Mouse (Mus musculus) lung, postnatal 10 days (tissue): ENCODE measurements around the gene Mast4.

Experiments used
- DNase-seq: peaks from one replicate; pipeline ENCODE4 v3.0.0; 2021

Gene Mast4

DNA sequence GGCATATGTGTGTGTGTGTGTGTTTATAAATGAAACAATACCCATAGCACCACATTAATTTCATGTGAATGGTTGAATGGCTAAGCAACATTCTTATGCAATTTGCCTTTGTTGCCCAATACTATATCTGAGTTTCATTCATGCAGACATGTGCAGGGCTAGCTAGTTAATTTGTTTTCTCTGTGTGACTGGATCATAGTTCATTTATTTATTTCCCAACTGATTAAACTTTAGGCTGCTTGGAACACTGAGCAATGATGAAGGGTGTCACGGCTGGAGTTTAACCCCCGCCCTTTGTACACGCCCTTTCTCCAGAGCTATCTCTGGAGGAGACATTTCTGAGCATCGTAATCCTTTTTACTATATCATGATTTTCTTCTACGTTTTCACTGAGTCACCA, 481.4 kb downstream of the Mast4 start:
- DNase-seq: no peak

GRCm38 (mm10) chr13:102851253-102851652, 483.0 kb downstream of the Mast4 start:
- no peak for DNase-seq

- DNase-seq: no peak
Observed at GRCm38 (mm10) chr13:102850594-102850993, 483.7 kb downstream of the Mast4 start.

GRCm38 (mm10) chr13:102849068-102849467, 485.2 kb downstream of the Mast4 start:
- no peak for DNase-seq

DNA sequence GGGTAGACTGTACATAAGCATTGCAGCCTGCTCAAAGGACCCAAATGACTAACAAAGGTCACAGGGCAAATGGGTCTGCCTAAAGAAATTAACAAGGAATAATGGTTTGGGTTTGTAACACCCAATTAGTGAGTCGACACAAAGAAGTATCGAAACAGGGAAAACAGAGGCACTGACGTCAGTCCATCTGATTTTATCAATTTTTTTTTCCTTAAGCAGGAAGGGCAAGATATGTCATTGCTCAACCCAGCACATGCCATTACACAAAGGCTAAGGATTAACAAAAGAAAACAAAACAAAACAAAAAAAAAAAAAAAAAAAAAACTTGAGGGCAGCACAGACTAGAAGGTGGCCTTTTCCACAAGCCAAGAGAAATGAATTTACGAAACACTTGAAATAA, 487.8 kb downstream of the Mast4 start:
- DNase-seq: no peak

DNA sequence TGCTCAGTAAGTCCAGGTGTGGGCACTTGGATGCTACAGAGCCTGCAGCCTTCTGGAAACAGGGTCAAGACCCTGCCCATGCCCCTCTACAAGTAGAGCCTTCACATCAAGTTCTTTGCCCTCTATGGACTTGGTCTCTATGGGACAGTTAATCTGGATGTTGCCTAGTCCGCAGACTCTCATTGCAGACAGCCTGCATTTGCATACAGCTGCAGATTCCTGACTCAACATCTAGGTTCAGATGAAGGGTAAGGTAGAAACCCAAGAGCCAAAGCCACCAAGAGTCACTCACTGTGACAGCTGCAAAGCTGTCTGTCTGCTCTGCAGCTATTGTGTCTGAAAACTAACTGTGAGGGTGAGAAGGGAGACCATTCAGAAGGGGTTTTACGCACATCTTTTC, 491.6 kb downstream of the Mast4 start:
- DNase-seq: no peak

- peak; percentile 38 for DNase-seq
Observed at GRCm38 (mm10) chr13:102842237-102842636, 492.1 kb downstream of the Mast4 start.

DNA sequence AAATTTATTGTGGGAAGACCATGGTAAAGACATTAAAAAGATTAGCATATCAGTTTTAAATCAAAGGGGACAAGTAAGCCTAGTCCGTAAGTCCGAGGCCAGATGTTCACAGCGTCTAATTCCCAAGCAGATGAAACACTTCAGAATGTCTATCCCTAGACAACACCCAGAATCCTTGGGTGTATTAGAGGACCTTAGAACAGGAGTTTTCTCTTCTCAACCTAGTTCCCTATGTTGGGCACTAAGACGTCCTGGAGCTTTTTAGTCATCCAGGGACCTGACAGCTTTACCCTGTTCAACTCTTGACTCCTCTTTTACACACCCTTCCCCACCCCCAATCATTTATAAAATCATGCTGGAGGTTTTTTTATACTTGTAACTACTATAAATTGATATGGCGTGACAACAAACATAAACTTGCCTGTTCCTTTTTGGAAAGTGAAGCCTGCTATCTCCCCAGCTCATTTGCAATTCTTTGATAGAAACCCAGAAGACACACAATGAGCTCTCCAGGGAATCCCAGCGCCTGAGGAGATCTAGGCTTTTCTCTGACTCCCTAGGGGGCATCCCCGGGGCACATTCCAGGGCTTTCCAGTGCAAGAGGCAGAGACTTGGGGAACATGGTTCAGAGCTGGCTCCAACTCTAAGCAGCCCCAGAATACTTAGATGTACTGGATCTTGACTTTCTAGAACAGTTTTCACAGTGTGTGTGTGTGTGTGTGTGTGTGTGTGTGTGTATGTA, 494.4 kb downstream of the Mast4 start:
- DNase-seq: peak; percentile 27

DNA sequence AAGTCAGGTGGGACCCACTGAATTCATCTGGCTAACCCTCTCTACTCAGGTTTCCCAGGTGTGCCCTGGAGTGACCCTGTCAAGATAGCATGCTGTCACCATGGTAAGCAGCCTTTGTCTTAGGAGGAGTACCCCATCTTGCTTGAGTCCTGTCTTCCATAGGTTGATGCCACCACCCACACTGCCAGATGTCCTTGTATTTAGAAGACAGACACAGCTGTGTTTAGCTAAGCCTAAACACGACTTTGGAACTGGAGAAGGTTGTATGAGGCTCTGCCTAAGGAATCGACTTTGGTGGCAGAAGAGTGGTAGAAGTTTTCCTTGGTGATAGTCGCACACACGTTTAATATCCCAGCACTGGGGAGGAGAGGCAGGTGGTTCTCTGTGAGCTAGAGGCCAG, 496.9 kb downstream of the Mast4 start:
- DNase-seq: no peak

DNA sequence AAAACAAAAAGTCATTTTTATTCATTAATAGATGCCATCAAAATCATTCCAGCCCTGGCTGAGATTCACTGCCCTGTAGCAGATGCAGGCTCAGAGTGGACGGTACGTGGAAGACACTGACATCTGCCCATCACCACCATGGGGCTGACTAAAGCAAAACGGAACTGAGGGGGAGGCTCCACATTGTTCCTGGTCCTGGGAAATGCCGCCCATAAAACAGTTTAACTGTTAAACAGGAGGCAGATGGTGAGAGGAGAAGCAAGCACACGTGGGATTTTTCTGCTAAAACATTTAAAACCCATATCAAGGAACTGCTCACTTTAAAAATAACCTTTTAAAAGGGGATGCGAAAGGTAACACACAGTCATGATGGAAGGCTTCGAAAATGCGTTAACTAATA, 499.0 kb downstream of the Mast4 start:
- no peak for DNase-seq

GRCm38 (mm10) chr13:102818287-102818686, 516.0 kb downstream of the Mast4 start:
- no peak for DNase-seq

GRCm38 (mm10) chr13:102816689-102817088, 517.6 kb downstream of the Mast4 start:
- DNase-seq: no peak

DNA sequence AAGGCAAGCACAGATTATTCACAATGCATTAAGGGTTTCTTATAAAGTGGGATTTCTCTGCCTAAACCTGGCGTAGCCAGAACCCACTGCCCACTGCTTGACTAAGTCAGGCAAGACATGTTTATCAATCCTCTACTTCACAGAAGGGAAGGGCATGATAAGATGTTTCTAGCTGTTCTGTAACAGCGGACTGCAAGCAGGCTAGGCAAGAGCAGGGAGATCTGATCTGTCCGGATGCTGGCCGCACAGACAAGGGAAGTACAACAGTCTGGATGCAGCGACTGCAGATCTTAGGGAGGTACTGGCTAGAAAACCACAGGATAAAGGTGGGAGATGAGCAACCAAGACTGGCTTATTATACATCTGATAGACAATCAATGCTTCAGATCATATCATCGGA, 519.1 kb downstream of the Mast4 start:
- DNase-seq: no peak

DNA sequence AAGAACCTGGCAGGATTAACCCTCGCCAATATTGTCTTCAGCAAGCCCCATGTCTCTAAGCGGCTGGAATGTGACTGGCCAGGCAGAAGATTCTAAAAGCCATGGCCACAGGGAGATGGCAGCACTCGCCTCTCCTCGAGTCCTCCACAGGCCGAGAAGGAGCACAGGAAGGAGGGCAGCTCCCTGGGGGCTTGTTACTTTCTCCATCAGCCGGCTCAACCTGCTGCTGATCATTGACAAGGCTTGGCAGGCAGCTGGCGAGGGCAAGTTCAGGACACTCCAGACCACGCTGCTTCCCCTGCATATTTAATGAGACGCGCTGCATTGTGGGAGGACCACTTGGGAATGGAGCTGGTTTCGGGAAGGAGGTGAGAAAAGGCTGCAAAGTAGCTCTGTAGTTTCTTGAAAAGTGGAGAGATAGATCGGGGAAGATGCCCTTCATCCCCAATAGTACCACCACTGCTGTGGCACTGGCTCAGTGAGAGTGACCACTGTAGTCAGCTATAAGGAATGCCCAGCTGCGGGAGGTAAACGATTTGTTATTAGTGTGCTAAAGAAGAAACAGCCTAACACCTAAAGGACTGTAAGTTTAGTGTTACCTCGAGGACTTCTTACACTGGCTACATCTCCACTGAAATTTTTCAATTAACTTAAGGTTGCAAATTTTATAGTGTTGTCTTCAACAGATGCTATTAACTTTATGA, 523.0 kb downstream of the Mast4 start:
- DNase-seq: peak; percentile 65

GRCm38 (mm10) chr13:102806652-102807051, 527.6 kb downstream of the Mast4 start:
- no peak for DNase-seq

DNA sequence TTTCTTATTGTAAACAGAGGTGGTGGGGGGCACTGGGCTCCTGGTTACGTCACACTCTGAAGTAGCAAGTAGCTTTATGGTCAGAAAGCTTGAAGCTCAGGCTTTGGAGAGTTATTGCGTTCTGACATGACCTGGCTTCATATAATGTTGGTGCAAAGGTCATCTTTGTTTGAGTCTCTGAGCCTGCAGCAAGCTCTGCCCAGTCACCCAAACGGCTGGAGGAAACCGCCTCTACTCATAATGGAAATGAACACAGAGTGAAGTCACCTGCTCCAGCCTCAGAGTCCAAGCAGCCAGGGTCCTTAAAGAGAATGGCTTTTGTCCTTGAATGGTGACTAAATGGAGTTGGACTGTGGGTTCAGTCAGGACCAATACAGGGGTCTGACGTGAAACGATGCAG, 529.1 kb downstream of the Mast4 start:
- DNase-seq: no peak

GRCm38 (mm10) chr13:102803206-102803605, 531.1 kb downstream of the Mast4 start:
- no peak for DNase-seq

DNA sequence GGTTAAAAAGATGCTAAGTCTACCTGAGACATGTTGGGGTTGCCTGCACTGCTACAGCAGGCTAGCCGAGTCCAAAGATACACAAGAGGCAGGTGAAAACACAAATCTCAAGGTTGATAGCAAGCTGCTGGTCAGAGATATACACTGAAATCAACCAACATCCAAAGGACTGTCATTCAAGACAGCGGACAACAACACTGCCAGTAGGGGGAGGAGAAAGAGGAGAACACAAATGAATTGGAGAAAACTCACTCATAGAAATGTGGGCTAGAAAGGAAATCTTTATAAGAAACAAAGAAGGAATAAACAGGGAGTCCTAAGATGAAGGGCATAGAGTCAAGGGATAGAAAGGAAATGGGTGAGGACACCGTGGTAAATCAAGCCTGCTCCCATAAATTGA, 542.1 kb downstream of the Mast4 start:
- no peak for DNase-seq

DNA sequence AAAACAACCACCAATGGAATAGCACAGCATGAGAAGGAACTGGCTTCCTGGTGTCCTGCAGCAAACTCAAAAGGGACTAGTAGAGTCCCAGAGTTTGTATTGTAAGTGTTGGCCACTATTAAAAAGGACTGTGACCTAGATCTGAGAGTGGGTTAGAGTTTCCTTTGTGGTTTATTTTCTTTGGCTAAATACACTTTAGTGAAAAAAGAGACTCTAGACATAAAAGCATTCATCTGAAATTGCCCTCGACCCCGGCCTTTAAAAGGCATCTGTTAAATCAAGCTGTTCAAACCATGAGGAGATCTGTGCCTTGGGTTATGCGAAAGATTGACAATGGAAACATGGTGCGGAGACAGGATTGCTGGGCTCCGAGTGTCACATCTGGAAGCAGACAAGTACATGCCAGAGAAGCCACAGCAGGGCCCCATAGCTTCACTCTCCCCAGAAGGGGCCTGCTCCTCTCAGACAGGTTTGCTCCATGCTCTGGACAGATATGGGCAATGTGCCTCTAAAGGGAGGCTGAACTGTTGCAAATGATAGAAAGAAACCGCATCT, 543.6 kb downstream of the Mast4 start:
- no peak for DNase-seq

DNA sequence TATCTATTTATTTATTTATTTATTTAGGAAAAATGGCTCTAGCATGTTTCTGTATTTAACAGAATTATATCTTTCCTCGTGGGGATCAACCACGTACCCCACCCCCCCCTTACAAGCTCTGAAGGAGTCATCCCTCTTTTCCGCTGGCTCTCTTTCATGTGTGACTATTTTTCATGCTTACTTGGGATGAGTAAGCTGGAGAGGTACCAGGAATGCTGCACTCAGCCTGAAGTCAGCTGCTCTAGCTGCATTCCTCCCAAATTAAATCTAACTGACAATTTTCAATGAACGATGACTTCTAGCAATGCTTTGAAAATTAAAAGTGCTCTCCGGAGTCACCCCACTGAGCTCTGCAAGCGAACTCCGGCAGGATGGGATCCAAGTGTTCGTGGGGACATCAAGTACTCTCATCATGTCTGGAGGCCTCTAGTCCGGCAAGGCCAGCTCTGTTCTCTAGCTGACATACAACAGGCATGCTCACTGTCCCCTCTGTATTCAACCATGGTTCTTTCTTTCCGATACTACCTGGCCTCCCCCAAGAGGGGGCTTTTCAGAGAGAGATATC, 547.5 kb downstream of the Mast4 start:
- no peak for DNase-seq

DNA sequence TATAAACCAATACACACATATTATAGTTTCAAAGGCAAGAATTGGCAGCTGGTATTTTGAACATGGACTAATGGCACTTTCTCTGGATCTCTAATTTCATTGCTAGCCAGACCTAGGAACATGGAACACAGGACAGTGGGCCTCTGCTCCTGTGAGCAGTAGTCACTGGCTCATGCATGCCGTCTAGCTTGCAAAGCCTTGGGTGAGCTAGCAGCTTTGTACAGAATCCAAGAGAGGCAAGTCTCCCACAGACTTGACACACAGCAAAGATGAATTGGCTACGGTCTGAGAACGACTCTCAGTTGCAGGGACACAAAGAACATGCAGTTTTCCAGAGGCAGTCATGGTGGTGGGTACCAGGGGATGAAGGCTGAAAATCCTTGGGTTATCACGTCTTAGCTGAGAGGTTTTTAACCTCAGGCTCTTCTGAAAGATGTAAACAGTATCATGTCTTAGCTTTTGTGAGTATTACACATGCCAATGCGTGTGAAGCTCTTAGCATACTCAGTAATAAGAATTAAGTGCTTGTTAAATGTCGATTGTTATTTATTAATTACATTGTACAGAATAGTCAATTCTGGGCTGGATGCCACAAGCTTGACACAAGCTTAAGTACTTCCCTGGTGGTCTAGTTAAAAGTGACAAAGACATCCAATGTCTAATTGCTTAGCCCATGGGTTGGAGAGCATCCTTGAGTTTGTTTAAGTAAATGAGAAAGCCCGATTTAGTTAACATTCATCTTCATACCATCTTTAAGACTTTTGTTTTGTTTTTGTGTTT, 550.6 kb downstream of the Mast4 start:
- DNase-seq: no peak

DNA sequence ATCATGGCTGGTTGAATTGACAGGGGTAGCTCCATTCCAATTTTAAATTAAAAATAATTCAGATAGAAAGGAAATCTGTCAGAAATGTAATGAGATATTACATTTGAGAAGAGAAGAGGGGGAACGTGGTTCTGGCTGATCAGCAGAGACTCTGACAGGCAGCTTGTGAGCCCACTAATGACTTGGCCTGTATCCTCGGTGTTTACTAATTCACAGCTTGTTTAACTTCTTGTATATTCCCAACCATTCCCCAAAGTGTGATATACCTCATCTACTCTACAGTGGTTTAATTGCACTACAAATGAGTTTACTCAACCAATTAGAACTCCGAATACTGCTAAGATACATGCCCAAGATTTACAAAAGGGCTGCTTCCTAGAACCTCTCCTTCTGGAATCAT, 555.0 kb downstream of the Mast4 start:
- no peak for DNase-seq

DNA sequence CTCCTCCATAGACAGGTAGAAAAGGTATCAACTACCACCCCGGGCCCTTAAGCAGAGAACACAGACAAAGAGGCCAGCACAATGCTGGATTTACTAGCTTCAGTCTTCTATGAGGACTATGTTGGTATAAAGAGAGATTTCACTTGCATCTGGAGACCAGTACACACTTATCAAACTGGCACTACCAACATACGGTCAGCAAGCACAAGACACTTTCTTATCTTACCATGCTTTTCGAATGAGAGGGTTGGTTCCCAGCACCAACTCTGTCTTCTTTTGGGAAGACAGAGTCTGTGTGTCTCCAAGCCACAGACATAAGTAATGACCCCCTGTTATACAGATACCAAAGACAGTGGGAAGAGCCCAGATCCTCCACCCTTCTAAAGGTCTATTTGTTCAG, 555.4 kb downstream of the Mast4 start:
- DNase-seq: no peak
